Mouse (Mus musculus) liver, postnatal 0 days (tissue): Measurements from ENCODE around the gene Gm17349.

ENCODE experiments used
- CTCF ChIP-seq: sonication (generic); IDR thresholded peaks from 2 replicates; pipeline ENCODE4 v1.5.1; 2016; ENCODE audit warnings: antibody characterized with exemption, low read depth
- EP300 ChIP-seq: IDR thresholded peaks from 2 replicates; pipeline ENCODE4 v1.6.1; 2016; ENCODE audit warnings: antibody characterized with exemption, low read depth, mild to moderate bottlenecking

GRCm38 (mm10) chr15:99727525-99727924, 22.2 kb upstream of the Gm17349 start:
- no peak for TF ChIP-seq CTCF
- TF ChIP-seq EP300 = no peak
